Mouse (Mus musculus) retina, postnatal 7 days (tissue): ENCODE results near the gene Anapc16.
A peak's percentile ranks its signal among the peaks of the same experiment; 100 is the strongest.

Experiments
- DNase-seq: peaks from one replicate; pipeline ENCODE4 v3.0.0-alpha.2; 2012; ENCODE audit warnings: low read depth, low spot score

The Anapc16 gene

DNA sequence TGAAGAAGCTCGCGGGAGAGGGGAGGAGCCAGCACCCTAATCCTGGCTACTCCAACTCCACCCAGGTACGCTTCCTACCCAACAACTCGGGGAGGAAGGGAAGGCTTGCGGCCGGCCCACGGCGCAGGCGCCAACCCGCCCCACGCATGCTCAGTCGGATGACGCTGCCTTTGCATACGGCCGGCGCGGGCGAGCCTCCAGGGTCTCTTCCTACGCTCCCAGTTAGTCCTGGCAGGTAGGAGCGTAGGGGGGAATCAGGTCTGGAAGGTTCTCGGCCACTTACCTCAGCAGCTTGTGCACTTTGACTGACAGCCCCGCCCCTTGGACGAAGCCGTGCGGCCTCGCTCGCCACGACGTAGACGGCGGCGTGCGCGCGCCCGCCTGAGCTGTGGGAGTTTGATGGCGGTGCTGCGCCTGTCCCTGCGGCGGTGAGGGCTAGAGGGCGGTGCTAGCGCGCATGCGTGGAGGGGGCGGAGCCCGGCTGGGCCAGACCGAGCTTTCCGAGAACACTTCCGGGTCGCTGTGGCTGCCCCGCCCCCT lies at the start of gene Anapc16, which contains the start of gene Ascc1:
Gene Anapc16, minus strand, starts transcription at position 463 of the 540 bp plus-strand sequence.
Gene Ascc1, plus strand, starts transcription at position 133 of the 540 bp plus-strand sequence.
- peak; percentile 94 for DNase-seq

DNA sequence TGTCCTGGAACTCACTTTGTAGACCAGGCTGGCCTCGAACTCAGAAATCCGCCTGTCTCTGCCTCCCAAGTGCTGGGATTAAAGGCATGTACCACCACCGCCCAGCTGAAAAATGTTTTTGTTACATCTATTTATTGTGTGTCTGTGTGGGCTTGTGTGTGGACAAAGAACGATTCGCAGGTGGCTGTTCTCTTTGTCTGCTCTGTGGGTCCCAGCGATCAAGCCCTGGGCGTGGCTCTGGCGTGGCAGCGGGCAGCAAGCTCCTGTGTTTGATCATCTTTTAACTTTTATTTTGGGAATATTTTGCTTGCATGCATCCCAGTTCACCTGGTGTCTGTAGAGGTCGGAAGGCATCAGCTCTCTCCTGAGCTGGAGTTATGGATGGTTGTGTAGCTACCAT lies 47.6 kb upstream of the Anapc16 start:
- no peak for DNase-seq

DNA sequence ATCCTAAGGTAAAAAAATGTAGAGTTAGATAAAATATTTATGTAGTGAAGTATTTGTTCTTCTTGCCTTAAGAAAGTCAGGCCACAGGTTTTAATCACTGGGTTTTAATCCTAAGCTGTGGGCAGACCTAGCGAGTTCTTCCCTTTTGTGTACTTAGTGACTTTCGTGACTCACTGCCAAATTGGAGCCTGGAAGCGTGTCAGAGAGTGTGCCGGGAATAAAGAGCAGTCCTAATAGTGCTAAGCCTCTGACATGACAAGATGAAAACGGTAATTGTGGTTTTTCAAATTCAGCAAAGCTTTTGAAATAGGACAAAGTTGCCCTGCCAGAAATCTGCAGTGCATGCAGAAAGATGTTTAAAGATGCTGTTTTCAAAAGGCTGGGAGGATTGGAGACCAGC lies 43.8 kb upstream of the Anapc16 start:
- no peak for DNase-seq

DNA sequence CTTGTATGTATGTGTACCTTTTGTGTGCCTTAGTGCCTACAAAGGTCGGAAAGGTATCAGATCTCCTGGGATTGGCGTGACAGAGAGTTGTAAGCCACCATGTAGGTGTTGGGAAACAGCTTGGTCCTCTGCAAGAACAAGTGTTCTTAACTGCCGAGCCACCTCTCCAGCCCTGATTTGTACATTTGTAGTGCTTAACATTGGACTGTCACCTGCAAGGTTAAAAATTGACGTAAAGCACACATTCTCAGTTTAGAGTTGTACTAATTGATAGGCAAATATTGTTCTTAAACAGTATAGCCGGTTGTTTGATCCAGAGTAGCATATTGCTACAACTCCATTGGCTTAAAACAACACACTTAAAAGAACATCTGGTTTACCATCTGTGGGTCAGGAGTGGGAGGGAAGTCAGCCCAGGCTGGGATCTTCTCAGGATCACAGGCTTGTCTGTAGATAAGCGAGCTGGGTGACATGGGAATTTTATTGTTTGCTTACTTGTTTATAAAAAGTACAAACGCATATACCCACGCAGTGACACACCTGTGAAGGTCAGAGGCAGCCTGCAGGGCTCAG lies 39.5 kb upstream of the Anapc16 start:
- DNase-seq = no peak

DNA sequence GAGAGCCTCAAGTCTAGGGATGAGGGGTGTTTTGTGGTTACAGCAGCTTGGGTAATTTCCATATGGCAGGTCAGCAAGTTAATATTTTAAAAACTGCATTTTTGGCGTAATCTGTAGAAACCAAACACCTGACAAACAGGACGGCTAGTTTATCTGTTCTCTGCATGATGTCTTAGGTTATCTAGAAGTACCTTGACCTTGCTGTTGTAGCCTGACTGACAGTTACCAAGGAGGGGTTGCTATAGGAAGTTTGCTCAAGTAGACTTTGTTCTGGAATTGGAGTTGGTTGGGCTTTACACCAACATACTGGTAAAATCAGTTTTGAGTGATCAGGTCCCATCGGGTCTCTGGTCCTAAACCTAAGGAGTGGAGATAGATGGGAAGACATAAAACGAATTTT lies 32.8 kb upstream of the Anapc16 start:
- DNase-seq = no peak

DNA sequence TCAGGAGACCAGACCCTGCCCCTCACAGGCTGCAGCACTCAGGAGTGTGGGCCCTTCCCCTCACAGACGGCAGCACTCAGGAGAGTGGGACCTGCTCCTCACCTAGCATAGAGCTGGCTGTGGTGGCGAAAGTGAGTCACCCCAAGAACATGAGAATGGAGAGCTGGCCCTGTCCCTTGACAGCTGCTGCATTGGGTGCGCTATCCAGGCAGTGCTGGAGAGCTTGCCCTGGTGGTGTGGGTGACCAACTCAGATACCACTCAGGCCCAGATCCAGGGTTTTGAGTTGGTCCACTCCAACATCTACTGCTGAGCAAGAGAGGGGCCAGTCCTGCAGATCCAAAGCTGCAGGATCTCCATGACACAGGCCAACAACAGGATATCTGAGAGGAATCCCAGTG lies 31.7 kb upstream of the Anapc16 start:
- DNase-seq = no peak

DNA sequence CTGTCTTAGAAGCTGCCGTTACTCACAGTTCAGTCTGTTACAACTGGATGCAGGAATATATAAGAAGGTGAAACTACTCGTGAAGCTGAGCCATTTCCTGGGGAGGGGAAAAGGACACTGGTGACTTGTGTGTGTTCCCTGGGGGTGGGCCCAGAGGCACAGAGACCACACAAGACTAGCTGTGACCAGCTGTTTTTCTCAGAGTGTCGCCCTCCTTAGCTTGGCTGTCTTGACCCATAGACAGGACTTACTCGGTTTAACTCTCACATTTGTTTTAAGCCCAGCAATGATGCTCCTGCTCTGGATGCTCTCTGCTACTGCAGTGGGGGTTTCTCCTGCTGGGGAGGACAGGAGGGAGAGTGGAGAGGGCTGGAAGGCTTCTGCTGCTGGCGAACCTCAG lies 30.1 kb upstream of the Anapc16 start:
- no peak for DNase-seq

DNA sequence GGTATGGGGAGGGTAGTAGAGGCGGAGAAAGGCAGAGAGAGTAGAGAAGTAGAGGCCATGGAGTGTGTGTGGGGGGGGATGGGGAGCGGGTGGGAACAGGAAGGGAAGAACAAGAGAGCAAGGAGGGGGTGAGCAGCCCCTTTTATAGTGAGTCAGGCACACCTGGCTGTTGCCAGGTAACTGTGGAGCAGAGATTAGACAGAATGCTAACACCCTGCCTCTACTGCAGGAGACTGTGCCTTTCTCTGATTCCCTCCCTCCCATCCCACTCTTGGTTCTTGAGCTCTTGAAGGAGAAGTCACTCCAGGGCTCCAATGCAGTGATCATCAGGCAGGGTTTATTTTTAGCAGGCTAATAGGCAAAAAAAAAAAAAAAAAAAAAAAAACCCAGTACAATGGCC lies 29.7 kb upstream of the Anapc16 start:
- DNase-seq = no peak

DNA sequence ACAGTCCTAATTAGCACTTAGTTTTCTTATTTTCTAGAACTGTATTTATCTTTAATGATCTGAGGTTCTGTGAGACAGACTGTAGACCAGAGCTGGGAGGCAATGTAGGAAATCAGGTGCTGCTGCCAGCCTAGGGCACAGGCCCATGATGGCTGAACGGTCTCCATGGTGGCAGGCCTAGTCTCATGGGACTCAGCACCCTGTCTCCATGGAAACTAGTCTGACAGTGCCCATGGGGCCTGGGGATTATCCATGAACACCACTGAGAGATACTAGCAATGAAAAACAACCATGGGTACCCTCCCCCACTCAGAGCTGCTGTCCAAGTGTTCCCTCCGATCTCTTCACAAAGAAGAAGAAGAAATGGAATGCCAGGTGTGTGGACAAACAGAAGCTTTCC lies 29.1 kb upstream of the Anapc16 start:
- DNase-seq = no peak

DNA sequence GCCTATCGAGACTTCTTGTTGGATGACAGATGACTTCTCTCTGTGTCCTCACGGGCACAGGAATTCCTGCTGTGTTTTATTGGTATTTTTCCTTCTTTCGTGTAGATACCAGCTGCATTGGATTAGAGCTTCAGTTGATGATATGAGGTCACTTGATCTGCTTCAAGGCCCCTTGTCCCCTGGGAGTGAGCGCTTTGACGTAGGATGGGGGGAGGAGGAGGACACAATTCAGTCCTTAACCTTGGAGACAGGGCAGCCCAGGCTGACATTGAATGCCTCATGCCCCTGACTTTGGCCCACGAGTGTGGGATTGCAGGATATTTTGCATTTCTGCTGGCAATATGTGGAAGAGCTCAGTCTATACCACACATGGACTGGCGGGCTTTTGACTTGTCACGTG lies 28.6 kb upstream of the Anapc16 start:
- no peak for DNase-seq

DNA sequence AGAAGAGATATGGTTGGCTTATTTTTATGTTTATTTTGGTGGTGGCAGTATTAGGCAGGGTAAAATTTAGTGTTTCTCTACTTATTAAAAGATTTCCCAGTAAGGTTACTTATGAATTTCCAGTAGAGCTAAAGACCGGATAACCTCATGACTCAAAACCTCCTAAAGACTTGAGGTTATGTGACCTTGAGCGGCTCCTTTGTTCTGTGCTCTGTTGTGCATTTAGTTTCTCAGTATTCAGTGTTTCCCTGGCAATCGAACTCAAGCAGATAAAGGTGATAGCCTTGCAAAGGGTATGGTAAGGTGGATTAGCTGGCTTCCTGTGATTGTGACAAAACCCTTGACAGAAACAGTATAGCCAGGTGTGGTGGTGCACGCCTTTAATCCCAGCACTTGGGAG lies 26.5 kb upstream of the Anapc16 start:
- DNase-seq = no peak

DNA sequence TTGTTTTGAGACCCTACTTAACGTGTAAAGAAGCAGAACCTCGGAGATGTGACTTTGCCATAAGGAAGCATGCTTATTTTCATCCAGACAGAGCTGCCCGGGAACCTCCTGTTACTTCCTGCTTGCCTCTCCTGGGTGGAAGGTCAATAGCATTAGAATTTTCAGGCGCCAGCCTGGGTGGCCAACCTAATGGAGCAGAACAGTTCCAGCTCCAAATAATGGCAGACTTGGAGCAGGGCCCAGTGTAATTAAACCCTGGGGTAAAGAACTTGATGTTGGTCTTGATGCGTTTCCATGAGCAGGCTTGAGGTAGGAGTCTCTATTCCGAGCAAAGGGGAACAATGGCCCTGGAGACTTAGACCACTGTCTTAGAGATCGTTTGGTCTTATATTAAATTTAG lies 26.0 kb upstream of the Anapc16 start:
- DNase-seq = no peak

DNA sequence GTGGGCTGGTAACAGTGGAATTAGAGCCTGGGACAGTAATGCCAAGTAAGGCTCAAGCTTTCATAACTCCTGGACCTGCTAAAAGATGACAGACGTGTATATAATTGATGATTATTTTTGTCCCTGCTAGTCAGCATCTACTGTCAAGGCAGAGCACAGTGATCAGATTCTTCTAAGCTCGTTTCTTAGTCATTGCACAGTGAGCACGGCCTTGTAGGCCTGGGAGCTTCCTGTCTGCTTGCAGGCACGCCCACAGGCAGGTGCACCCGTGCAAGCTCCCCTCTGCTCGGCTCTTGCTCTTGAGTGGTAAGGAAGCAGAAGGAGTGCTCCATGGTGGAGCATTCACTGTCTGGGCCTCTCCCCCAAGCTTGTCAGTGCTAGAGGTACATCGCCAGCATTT lies 25.2 kb upstream of the Anapc16 start:
- DNase-seq = no peak

DNA sequence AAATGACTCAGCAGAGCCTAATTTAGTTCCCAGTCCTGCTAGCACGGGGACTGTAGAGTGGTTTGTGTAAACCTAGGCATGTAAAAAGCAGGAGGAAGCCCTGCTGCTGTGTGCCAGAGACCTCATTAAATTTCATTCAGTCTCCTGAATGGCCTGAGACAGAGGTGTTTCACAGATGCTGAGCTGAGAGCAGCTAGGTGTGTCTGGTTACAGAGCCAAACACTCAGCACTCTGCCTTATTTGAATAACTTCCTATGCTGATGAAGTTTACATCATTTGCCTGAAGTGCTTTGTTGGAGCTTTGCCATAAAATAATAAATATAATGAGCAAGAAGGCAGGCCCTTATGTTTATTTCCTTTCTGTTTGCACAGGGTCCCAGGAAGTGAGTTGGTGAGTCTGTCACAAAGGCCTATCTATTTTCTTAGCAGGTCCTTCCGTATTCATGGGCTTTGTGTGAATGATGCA lies 24.7 kb upstream of the Anapc16 start:
- DNase-seq = no peak

DNA sequence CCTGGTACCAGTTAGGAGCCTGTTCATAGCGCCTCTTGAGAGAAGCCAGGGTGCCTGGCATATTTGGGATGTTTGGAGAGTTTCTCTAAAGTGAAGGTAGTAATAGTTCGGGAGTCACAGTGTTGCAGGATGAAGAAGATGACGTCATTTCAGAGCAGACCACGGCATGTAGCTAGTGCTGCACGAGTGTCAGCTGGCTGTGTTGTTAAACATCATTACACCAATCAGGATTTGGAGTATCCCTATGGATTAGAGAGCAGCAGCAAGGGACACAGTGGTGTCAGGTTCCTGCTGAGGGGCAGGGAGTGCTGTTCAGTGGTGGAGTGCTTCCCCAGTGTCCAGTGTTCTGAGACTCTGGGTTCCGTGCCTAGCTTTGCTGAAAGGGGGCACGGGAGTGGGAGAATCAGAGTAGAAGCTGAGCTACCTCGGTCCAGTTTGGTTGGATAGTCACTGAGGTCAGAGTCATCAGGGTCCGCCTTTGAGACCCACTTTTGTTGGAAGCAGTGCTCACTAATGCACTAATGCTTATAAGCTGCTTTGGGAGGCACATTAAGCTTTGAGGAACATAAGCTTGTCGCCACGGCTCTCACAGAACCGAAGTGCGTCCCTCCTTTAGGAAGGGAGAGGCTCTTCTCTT lies 23.9 kb upstream of the Anapc16 start:
- DNase-seq = peak; percentile 59

DNA sequence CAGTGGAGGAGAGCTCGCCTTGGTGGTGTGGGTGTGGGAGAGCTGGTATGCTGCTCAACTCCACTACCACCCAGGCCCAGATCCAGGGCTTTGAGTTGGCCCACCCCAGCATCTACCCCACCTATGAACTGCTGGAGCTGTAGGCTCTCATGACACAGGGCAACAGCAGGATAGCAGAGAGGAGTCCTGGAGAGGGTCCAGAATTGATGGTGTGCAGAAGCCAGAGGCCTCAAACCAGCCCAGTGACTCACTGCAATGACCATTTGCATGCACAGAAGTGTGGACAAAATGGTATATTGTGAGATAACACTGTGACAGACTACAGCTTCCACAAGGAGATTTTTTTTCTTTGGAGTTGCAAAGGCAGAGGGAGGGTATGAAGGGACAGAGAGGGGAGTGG lies 20.8 kb upstream of the Anapc16 start:
- DNase-seq = no peak

DNA sequence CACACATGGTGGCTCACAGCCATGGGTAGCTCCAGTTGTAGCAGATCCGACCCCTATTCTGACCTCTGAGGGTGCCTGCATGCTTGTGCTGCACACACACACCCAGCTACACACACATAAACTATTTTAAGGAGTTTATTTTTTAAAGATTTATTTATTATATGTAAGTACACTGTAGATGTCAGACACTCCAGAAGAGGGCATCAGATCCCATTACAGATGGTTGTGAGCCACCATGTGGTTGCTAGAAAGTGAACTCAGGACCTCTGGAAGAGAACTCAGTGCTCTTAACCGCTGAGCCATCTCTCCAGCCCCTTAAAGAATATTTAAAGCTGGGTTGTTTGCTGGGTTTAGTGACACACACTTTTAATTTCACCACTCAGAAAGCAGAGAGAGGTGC lies 16.4 kb upstream of the Anapc16 start:
- no peak for DNase-seq

DNA sequence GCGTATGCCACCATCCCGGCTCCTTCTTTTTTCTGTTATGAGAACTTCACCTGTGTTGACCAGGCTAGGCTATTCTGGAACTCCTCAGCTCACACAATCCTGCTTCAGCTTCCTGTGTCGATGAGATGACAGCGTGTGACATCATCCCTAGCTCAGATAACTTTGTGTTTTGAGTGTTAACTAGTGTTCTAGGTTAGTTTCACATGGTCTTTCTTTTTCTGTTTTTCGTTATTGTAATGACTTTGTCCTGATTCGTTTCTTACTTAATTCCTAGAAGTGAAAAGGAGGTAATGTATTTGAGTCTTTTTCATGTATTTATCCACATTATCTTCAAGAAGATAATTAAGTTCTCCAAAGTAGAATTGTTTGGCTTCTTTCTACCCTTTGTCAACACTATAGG lies 13.3 kb upstream of the Anapc16 start:
- DNase-seq = no peak

DNA sequence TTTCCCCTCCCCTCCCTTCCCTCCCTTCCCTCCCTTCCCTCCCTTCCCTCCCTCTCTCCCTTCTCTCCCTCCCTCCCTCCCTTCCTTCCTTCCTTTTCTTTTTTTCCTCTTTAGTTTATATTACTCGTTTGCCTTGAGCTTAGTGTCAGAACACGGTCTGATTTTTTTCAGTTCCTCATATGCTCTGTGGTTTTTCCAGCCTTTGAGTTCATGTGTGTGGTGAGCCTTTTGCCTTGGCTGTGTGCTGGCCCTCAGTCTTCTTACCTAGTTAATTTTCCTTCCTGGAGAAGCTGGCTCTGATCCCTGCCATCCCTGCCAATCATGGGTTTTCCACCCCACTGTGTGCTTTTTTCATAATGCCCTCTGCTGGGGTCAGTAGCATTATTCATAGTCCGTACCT lies 6.2 kb upstream of the Anapc16 start:
- DNase-seq = no peak

DNA sequence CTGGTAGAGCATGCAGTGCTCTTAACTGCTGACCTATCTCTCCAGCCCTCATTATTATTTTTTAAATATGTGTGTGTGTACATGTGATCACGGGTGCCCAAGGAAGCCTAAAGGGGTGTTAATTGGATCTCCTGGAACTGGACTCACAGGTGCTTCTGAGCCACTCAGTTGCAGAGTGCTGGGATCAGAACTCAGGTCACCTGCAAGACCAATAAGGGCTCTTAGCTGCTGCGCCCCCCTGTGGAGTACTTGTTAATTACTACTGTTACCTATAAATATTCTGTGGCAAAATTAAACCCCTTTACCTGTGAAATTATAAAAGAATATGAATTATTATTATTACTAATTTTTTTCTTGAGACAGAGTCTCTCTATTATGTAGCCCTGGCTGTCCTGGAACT lies 2.3 kb upstream of the Anapc16 start:
- no peak for DNase-seq

DNA sequence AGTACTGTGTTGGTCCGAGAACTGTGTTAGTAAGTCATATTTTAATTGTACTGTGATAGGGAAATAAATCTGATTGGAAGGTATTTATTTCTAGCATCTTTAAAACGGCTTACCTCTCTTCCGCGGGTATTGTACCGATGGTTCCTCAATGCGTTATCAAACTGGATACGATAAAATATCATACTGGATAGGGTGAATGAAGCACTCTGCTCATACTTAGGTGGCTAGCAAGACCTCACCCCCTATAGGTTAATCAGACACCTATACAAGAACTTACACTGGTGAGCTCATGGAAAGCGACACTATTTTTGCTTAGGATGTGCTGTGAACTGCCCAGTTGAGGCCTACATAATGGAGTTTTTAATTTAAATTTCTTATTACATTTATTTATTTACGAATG lies 912 bp upstream of the Anapc16 start:
- DNase-seq = no peak

DNA sequence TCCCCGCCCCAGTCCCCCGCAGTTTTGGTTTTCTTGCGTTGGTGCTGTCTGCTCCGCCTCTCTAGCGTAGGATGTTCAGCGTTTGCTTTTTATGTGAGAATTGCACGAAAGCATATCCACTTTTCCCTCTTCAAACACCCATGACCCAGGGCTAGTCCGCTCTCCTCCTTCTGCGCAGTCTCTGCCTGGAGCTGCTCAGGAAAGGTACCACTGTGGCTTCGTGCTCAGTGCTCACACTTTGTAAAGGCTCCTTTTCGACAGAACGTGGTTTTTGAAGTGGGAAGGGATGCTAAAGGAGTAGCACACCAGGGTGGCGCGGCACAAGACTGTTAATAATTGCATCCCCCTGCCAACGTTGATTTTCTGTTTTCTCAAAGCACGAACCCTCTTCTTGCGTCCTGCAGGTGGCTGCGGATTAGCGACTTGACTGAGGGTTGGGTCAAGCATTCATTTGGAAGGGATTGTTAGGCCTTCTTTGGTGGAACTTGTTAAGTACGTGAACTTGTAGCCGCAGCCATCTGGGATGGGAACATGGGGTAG lies 348 bp upstream of the Anapc16 start:
- no peak for DNase-seq

DNA sequence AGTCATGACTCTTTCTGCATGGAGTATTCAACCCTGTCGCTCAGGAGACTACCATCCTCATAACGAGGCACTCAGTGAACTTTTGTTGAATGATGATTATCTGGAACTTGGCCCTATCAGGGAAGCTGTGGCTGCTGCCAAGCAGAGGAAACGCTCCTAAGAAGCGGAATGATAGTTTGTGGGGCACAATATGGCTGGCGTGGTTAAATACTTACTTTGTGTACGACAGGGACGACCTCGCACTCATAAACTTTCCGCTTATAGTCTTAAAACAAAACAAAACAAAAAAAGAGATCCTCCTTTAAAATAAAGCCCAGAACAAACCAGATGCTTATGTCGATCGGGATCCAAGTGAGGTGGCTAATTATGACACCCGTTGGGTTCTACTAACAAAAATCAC lies 732 bp downstream of the Anapc16 start:
- no peak for DNase-seq
